Mouse (Mus musculus): ENCODE measurements at regions not wholly inside any gene's neighbourhood (a gene's known extent, or its start where the extent isn't known, plus 50 kb on each side); places are given as distances from the start of the nearest gene placed in this dataset.

- no peak for DNase-seq (ENCODE audit: low read depth, low spot score)
These were observed 562.8 kb upstream of the Sox9 start for GRCm38 (mm10) chr11:112219046-112219720.

GRCm38 (mm10) chr11:112234492-112235116 lies 547.4 kb upstream of the Sox9 start:
- DNase-seq (ENCODE audit: low read depth, low spot score), result no peak

DNA sequence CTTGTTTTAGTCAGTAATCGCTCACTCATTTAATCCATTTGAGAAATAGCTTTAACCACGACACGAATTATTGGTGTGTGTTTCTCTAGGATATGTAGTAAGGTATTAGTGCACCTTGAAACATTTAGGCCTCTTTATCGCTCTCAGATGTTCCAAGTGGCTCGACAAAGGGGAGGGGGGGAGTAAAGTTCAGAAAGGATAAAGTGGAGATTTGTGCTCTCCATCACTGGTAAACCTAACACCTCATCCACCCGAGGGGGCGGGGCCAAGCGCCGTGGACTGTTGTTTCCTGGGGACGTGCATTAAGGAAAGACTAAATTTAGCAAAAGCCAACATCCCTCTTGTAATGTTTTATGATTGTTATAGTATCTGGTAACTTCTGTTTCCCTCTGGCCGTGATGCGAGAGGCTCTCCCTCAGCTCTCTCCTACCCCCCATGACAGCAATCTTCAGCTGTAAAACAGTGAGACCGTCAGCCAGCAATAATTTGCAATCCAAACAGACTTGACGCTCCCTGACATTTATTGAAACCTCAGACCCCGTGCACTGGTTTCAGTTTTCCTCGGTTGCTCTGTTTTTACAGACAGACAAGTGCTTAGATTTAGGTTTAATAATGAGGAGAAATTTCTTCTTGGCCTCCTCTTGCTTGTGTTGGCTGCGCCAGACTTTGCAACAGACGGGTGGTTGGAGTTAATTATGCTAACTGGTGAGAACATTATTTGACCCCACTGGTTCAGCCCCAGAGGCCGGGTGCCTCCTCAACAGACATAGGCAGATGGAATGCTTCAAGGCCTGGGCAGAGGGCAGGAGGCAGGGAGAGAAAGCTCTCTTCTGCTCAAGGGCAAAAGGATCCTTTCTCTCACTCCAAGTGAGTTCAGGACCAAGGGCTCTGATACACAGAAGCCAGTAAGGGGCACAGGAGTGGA lies 542.8 kb upstream of the Sox9 start:
- DNase-seq (ENCODE audit: low read depth, low spot score), result no peak

GRCm38 (mm10) chr11:112252548-112252947 lies 529.5 kb upstream of the Sox9 start:
- DNase-seq (ENCODE audit: low read depth, low spot score), result peak; percentile 32

- no peak for DNase-seq (ENCODE audit: low read depth, low spot score)
These were observed 529.0 kb upstream of the Sox9 start for GRCm38 (mm10) chr11:112253061-112253460.

- no peak for DNase-seq (ENCODE audit: low read depth, low spot score)
These were observed 525.7 kb upstream of the Sox9 start for GRCm38 (mm10) chr11:112256326-112256725.

GRCm38 (mm10) chr11:112264077-112264476 lies 517.9 kb upstream of the Sox9 start:
- DNase-seq (ENCODE audit: low read depth, low spot score), result no peak

DNA sequence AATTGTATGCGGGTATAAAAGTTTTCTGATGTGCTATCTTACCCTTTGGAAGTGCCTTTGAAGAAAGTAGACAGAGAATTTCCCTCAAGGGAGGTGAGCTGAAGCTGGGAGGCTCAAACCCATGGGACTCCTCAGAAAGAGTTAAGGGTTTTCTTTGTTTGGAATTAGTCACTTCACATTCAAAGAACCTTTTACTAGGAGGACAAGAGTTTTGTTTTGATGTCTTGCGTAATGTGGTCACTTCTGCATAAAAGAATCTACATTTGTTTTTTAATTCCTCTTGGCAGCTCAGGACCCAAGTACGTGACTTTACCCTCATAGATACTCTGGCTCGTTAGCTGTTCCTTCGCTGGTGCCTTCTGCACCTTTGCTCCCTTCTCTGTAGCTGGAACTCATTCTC lies 511.1 kb upstream of the Sox9 start:
- DNase-seq (ENCODE audit: low read depth, low spot score), result no peak

GRCm38 (mm10) chr11:112278566-112278965 lies 503.5 kb upstream of the Sox9 start:
- no peak for DNase-seq (ENCODE audit: low read depth, low spot score)

DNA sequence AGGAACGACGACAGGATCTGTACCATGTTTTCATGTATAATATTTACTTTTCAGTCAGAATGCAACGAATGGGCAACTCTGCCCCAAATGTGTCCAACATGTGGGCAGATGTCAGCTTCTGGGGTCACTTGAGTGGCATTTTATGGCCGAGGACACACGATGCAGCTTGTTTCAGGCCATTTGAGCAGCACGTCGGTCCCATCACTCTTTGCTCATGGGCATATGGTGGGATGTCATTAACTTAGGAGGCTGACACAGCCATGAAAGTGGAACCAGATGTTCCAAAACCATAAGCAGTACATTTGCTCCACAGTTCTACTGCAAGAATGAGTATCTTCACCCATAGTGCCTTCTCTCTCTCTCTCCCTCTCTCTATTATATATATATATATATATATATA lies 499.1 kb upstream of the Sox9 start:
- DNase-seq (ENCODE audit: low read depth, low spot score), result no peak

GRCm38 (mm10) chr11:112298901-112299341 lies 483.1 kb upstream of the Sox9 start:
- peak; percentile 83 for DNase-seq (ENCODE audit: low read depth, low spot score)

- DNase-seq (ENCODE audit: low read depth, low spot score), result no peak
These were observed 478.9 kb upstream of the Sox9 start for GRCm38 (mm10) chr11:112303091-112303490.

DNA sequence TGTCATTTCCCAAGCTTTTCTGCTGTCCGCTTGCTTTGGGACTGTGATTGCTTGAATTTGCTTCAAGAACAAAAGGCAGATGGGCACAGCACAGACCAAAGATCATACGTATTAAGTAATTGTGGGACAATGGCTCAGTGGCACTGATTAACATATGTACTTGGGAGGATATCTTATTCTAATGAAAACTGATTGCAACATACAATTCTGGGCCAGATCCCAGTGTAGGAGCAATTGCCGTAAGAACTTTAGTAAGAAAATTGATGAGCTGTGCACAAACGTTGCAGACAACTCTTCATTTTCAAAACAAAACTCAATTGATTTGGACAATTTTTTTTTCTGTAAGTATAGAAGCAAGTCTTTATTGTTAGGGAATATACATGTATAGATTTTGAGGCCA lies 456.2 kb upstream of the Sox9 start:
- no peak for DNase-seq (ENCODE audit: low read depth, low spot score)

DNA sequence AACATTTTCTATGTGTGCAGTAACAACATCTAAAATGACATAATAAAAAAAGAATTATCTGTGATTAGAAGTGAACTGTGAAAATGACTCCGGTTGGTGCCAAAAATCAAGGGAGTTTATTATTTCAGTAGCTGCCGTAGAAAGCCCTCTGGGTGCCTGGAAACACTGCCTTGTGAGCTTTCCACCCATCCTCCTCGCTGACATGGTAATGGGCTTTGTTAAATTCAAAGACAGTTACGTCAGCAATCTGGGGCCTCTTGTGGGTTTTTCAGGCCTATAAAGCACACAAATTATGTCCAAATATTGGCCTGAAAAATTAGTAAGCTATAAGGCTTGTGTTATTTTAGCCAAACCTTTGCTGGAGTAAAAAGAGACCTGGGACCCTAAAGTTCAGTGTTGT lies 454.4 kb upstream of the Sox9 start:
- no peak for DNase-seq (ENCODE audit: low read depth, low spot score)

DNA sequence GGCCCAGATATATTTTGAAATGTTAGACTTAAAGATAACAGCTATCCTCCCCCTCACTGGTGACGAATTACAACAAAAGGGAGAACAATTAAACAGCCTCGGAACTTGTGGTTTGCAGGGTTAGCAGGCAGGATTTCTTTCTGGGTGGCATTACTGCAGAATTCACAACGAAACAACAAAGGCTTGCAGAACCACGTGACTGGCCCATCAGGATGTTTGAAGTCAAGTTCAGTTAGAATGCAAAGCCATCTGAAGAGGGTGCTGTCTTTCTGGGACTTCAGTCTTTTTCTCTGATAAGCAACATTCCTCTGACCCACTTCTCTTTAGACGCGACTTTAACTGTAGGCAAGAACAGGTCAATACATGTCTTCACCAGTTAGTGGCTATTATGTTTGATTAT lies 436.9 kb upstream of the Sox9 start:
- DNase-seq (ENCODE audit: low read depth, low spot score), result no peak

GRCm38 (mm10) chr11:112345586-112345985 lies 436.4 kb upstream of the Sox9 start:
- no peak for DNase-seq (ENCODE audit: low read depth, low spot score)

GRCm38 (mm10) chr11:112346089-112346488 lies 435.9 kb upstream of the Sox9 start:
- DNase-seq (ENCODE audit: low read depth, low spot score), result no peak

DNA sequence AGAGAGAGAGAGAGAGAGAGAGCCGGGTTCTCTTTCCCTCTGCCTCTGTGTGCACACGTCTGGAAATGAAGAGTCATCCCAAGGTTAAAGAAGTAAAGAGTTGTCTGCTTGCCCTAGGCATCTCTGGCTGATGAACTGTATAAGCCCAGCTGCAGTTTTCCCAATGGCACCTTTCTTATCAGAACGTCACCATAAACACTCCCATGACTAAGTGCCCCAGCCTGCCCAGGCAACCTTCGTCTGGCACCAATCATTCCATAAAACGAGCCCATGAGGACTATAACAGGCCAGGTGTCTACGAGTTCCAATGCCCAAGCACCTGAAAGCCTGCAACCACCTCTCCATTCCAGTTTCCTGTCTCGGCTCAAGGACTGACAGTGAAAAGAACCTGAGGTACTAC lies 435.5 kb upstream of the Sox9 start:
- no peak for DNase-seq (ENCODE audit: low read depth, low spot score)

DNA sequence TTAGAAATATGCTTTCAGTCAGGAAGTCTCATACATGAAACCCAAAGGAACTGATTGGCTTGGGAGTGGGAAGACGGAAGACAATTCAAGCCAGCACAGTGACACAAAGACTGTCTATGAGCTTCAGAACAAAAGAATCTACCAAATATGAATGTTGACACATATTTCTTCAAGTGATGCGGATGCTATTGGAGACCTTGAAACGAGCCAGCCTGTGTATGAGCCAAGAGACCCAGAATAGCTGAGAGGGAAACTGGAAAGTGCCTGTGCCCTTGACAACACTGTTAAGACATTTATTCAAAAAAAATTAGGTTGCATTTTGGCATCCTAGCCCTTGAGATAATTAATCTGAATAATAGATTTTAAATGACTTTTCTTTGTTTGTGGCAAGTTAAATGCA lies 426.7 kb upstream of the Sox9 start:
- no peak for DNase-seq (ENCODE audit: low read depth, low spot score)

- peak; percentile 28 for DNase-seq (ENCODE audit: low read depth, low spot score)
These were observed 415.3 kb upstream of the Sox9 start for GRCm38 (mm10) chr11:112366715-112367114.

GRCm38 (mm10) chr11:112370941-112371340 lies 411.1 kb upstream of the Sox9 start:
- DNase-seq (ENCODE audit: low read depth, low spot score), result no peak

DNA sequence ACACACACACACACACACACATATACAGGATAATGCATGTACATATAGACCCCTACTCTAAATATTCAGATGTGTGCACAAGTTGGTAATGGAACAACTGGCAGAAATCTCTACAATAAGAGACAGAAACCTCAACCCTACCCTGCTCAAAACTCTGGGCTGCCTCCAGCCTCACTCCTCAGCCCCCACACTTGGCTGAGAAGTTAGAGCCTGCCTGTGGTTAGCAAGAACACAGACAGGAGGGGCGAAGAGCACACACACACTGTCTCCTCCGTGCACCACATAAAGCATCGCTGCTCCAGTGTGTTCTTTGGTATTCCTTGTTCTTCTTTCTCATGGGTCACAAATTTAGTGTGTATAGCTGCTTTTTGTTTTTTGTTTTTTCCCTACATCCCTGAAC lies 382.0 kb upstream of the Sox9 start:
- peak; percentile 41 for DNase-seq (ENCODE audit: low read depth, low spot score)
